Comparison of ENCODE assay signal across 17 mouse cellular contexts in genomic region chr14:119642874-119643273, GRCm38 (mm10).
A peak's percentile ranks its signal among the peaks of the same experiment; 100 is the strongest.
DNase-seq lines count a peak whose midpoint lies in the region; ATAC-seq lines count a peak whose summit lies in the region.
"Had no signal": no experiment of that assay in that cellular context is flagged by ENCODE, and none has a peak within 500 bp of the region (broad histone marks: within the 10 kb centered on the region; RNA-seq: fewer than 3 reads in every experiment).

No protein-coding gene starts in this region.

- 0 out of 2 replicates have a peak, but pooled peaks have one; percentile 47 for ATAC-seq in common myeloid progenitor, adult 5-6 weeks (replicated peaks; ENCODE audit: low read depth, poor library complexity, severe bottlenecking)
- peak; percentile 72 for ATAC-seq in granulocyte monocyte progenitor cell, adult 5-6 weeks (replicated peaks; ENCODE audit: poor library complexity, severe bottlenecking)
- peak; percentile 46; the same call in 1 of the 2 replicates for ATAC-seq in megakaryocyte progenitor cell, adult 5-6 weeks (replicated peaks; ENCODE audit: poor library complexity)
- ATAC-seq: forebrain, embryonic 13.5 days; forebrain, embryonic 15.5 days; forebrain, postnatal 0 days had no signal

- DNase-seq in urinary bladder, postnatal 10 days (ENCODE audit: low spot score) = no peak
- DNase-seq in kidney, postnatal 36 days = no peak
- DNase-seq: adrenal gland, adult 2 months; adrenal gland, postnatal 10 days; adrenal gland, postnatal 25 days; cerebellum, adult 11 months; cerebellum, adult 18-20 months; cerebellum, adult 8-10 months; cerebellum, adult 9-11 months; cerebellum, postnatal 14 days; cerebellum, postnatal 36 days; forebrain, postnatal 0 days had no signal
